Mouse (Mus musculus) lung, embryonic 14.5 days (tissue): ENCODE measurements at regions not wholly inside any gene's neighbourhood (a gene's known extent, or its start where the extent isn't known, plus 50 kb on each side); places are given as distances from the start of the nearest gene placed in this dataset.

Source experiments
- ATAC-seq: fragments of 200-750 bp; cut with Nextera tagmentation; 2 replicates; pipeline ENCODE4 v1.8.0; 2017; ENCODE audit warnings: mild to moderate bottlenecking, moderate TSS enrichment, moderate library complexity; ENCODE audit not compliant: insufficient read depth
- DNase-seq: peaks from one replicate; pipeline ENCODE4 v3.0.0-alpha.2; 2015
- H3K27ac ChIP-seq: fragments of 300-500 bp; sonication (generic); 2 replicates; pipeline ENCODE4 v1.5.1; 2014; ENCODE audit warnings: low read depth, mild to moderate bottlenecking, moderate library complexity
- H3K27me3 ChIP-seq: fragments of 300-500 bp; sonication (generic); 2 replicates; pipeline ENCODE4 v1.6.1; 2014; ENCODE audit warnings: low read length, control low read depth; ENCODE audit not compliant: insufficient read depth
- H3K36me3 ChIP-seq: fragments of 300-500 bp; sonication (generic); 2 replicates; pipeline ENCODE4 v1.6.1; 2014; ENCODE audit warnings: control low read depth; ENCODE audit not compliant: insufficient read depth
- H3K4me1 ChIP-seq: fragments of 300-500 bp; sonication (generic); 2 replicates; pipeline ENCODE4 v1.6.1; 2014; ENCODE audit warnings: antibody characterized with exemption, control low read depth; ENCODE audit not compliant: insufficient read depth
- H3K4me2 ChIP-seq: fragments of 300-500 bp; sonication (generic); 2 replicates; pipeline ENCODE4 v1.6.1; 2014; ENCODE audit warnings: mild to moderate bottlenecking
- H3K4me3 ChIP-seq: fragments of 300-500 bp; sonication (generic); 2 replicates; pipeline ENCODE4 v1.5.1; 2014; ENCODE audit warnings: low read depth, low read length
- H3K9ac ChIP-seq: fragments of 300-500 bp; sonication (generic); 2 replicates; pipeline ENCODE4 v1.6.1; 2014
- H3K9me3 ChIP-seq: fragments of 300-500 bp; sonication (generic); 2 replicates; pipeline ENCODE4 v1.6.1; 2016; ENCODE audit warnings: low read depth, low read length, control low read depth
- CTCF ChIP-seq: IDR thresholded peaks from 2 replicates; pipeline ENCODE4 v1.5.1; 2016; ENCODE audit warnings: antibody characterized with exemption, low read depth
- WGBS: fragments of 180-500 bp; shearing (Covaris S2); extraction: QIAGEN DNeasy Blood & Tissue Kit; methylation state at CpG from one replicate; pipeline ENCODE4 v1.1.7; 2014; 5-methylcytosine and 5-hydroxymethylcytosine counted together

DNA sequence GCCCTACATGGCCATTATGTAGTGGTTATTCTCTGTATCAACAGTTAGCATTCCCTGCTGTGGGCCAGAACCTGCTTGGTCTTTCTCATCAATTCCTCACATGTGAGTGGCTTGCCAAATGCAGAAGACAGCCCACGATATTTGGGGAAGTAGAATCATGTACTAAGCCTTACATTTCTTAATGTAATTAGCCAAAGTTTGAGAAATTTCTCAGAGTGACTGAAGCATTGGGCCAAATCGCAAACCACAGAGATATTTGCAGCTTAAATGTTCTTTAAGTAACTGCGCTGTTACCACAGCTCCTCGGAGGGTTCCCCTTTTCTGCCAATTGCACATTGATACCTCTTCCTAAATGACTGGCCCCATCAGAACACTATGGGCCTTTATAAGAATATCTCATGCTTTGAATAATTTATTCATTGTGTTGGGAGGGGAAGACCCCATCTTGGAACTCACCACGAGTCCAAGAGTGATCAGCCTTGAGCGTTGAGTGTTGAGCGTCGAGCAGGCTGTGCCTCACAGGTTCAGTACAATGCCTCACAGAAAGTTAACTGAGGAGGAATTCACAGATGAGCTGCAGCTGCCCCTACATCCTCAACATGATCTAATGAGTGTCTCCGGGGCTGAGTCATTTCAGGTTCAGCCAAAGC, 251.7 kb downstream of the Hlx start:
- H3K9me3 ChIP-seq = no peaks in the 10 kb centered on the region
- H3K4me2 ChIP-seq = no peak overlapping the region
- no peak overlapping the region for H3K9ac ChIP-seq
- H3K27ac ChIP-seq = no peak overlapping the region
- no peak for TF ChIP-seq CTCF
- ATAC-seq (no peak), DNase-seq (no peak)
- no peaks in the 10 kb centered on the region for H3K36me3 ChIP-seq
- WGBS = 79% methylated on average over 9 of the region's 9 CpGs
- no peaks in the 10 kb centered on the region for H3K27me3 ChIP-seq
- H3K4me3 ChIP-seq = no peak overlapping the region
- H3K4me1 ChIP-seq = no peaks in the 10 kb centered on the region

DNA sequence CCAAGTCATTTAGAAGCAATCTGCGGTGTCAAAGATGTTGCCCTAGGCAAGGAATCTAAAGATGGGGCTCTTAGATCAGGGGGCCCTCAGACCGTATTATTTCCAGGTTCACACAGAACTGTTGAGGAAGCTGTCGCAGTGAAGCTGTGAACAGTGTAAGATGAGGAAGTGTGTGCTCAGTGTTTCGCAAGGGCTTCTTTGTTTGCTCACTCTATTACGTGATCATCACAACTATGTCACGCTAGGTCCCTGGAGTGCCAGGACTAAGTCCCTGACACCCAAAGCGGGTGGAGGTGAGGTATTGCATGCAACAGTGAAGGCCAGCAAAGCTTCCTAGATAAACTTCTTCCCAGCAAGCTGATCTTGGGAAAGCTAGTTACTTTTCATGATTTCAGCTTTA, 254.4 kb downstream of the Hlx start:
- no peak for TF ChIP-seq CTCF
- H3K4me2 ChIP-seq = no peak overlapping the region
- no peaks in the 10 kb centered on the region for H3K9me3 ChIP-seq
- ATAC-seq (no peak), DNase-seq (no peak)
- no peaks in the 10 kb centered on the region for H3K27me3 ChIP-seq
- H3K9ac ChIP-seq = no peak overlapping the region
- no peaks in the 10 kb centered on the region for H3K36me3 ChIP-seq
- no peak overlapping the region for H3K27ac ChIP-seq
- 72% methylated on average over 7 of the region's 7 CpGs for WGBS
- H3K4me1 ChIP-seq = no peaks in the 10 kb centered on the region
- H3K4me3 ChIP-seq = no peak overlapping the region

DNA sequence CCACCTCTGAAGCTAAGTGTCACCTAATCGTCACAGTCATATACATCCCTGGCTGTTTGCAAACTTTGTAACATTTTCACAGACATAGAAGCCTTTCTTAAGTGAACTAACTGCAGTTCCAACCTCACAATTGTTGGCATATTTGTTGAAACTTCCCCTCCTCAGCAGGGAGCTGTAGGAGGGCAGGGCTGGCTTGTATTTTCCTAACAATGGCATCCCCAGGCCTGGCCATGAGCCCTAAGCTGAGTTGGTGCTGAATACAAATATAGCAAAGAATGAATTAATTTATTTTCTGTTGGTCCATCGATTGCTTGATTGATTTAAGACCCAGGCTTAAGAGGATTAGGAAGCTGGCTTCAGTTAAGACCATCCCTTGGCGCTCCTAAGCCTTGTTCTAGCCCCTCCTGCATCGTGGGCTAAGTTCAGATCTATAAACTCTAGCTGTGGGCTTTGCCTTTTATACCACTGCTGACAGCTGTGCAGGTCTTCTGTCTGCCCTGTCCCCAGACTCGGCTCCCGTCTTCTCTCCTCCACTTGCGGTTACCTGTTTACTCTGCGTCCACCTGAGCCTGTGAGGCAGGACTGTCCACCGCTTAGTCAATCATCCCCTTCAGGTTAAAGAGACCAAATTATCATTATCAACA, 269.8 kb downstream of the Hlx start:
- no peak for TF ChIP-seq CTCF
- Histone ChIP-seq H3K27ac (no peak overlapping the region), H3K4me2 (no peak overlapping the region), H3K9me3 (no peaks in the 10 kb centered on the region), H3K27me3 (no peaks in the 10 kb centered on the region), H3K36me3 (no peaks in the 10 kb centered on the region), H3K4me3 (no peak overlapping the region), H3K9ac (no peak overlapping the region), H3K4me1 (no peaks in the 10 kb centered on the region)
- 57% methylated on average over 9 of the region's 9 CpGs for WGBS
- no peak for ATAC-seq
- no peak for DNase-seq

DNA sequence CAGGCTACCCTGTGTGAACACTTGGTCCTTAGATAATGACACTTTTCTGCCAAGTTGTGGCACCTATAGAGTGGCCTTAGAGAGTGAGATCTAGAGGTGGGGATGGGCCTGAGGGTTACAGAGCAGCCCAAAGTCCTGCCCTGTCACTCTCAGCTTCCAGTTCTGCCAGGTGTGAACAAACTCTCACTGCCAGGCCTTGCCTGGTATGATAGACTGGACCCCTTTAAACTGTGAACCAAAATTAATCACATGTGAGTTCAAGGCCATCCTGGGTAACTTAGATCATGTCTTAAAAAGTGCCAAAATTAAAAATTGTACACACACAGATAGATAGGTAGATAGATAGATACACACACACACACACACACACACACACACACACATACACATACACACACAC, 271.0 kb downstream of the Hlx start:
- H3K4me1 ChIP-seq = no peaks in the 10 kb centered on the region
- no peaks in the 10 kb centered on the region for H3K9me3 ChIP-seq
- H3K36me3 ChIP-seq = no peaks in the 10 kb centered on the region
- ATAC-seq = no peak
- no peak for TF ChIP-seq CTCF
- H3K4me3 ChIP-seq = no peak overlapping the region
- no peak overlapping the region for H3K4me2 ChIP-seq
- no peaks in the 10 kb centered on the region for H3K27me3 ChIP-seq
- H3K9ac ChIP-seq = no peak overlapping the region
- DNase-seq = no peak
- no peak overlapping the region for H3K27ac ChIP-seq

DNA sequence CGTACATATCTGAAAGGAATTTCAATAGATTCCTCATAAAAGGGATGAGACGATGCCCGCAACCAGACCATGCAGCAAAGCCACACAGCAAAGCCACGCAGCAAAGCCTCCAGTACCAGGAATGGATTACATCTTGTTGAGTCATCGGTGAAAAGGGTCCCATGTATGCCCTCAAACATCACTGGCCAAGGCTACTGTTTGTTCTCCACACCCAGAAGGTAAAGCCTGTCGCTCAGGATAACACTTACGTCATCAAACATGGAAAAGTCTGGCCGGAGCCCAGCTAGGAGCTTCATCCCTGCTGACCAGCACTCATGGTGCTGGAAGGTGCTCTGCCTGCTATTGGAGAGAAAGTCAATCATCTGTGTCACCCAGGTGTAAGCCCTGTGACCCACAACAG, 275.7 kb downstream of the Hlx start:
- ATAC-seq (no peak), DNase-seq (no peak)
- Histone ChIP-seq H3K36me3 (no peaks in the 10 kb centered on the region), H3K27me3 (no peaks in the 10 kb centered on the region), H3K9ac (no peak overlapping the region), H3K4me1 (no peaks in the 10 kb centered on the region), H3K27ac (no peak overlapping the region), H3K9me3 (no peaks in the 10 kb centered on the region), H3K4me2 (no peak overlapping the region), H3K4me3 (no peak overlapping the region)
- TF ChIP-seq CTCF = no peak
- 85% methylated on average over 8 of the region's 8 CpGs for WGBS

DNA sequence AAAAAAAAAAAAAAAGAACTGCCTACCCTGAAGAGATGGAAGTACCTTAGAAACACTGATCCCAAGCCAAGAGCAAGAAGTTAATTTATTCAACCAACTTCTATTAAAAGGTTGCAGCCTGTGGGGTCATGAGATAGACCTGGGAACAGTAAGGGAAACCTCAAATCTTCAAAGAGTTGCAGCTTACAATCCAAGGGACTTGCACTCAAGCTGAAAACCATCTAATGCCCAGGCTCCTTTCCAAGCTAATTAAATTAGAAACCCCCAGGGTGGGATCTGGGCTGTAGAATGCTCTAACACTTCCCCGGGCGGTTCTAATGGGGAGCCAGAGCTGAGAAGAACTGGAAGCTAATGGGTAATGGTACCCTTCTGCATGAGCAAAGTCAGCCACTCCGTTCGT, 278.0 kb downstream of the Hlx start:
- no peaks in the 10 kb centered on the region for H3K4me1 ChIP-seq
- no peaks in the 10 kb centered on the region for H3K9me3 ChIP-seq
- no peak for TF ChIP-seq CTCF
- H3K27me3 ChIP-seq = no peaks in the 10 kb centered on the region
- no peak overlapping the region for H3K27ac ChIP-seq
- H3K36me3 ChIP-seq = no peaks in the 10 kb centered on the region
- ATAC-seq (no peak), DNase-seq (no peak)
- no peak overlapping the region for H3K9ac ChIP-seq
- WGBS = 78% methylated on average over 4 of the region's 4 CpGs
- no peak overlapping the region for H3K4me2 ChIP-seq
- no peak overlapping the region for H3K4me3 ChIP-seq

DNA sequence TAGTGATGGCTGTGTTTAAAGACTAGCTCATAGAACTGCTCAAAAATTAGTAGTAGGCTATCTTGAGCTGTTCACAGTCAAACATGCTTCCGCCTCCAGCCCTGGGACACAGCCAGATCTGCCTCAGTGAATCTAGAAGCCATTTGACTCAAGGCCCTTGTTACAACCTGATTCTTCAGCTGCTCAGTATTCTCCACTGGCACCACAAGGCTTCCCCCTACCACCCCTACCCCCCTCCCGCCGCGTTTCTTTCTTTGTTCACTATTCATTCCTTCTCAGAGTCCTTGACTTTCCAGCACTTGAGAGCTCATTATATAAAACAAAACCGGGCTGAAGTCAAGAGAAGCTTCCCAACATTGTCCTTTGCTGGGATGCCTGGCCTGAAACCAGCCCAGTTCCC, 278.7 kb downstream of the Hlx start:
- 51% methylated on average over 5 of the region's 5 CpGs for WGBS
- Histone ChIP-seq H3K36me3 (no peaks in the 10 kb centered on the region), H3K9me3 (no peaks in the 10 kb centered on the region), H3K27me3 (no peaks in the 10 kb centered on the region), H3K4me1 (no peaks in the 10 kb centered on the region), H3K27ac (no peak overlapping the region), H3K9ac (no peak overlapping the region), H3K4me3 (no peak overlapping the region), H3K4me2 (no peak overlapping the region)
- no peak for TF ChIP-seq CTCF
- no peak for ATAC-seq
- no peak for DNase-seq
